ENCODE assay signal across 28 mouse cellular contexts in the genomic region with DNA sequence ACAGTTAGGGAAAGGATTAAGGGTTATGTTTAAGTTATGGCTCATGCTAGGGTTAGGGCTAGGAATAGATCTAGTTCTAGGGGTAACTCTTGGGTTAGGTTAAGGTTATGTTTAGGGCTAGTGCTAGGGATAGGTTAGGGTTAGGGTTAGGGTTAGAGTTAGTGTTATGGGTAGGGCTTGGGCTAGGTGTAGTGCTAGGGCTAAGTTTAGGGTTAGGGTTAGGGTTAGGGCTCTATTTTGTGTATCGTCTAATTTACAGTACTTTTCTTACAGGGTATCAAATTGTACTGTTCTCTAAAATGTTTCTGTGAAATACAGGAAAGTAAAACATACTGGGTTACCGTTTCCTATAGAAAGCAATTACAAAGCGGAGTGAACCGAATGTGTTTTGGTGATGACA.
"Had no signal": no experiment of that assay in that cellular context is flagged by ENCODE, and none has a peak within 500 bp of the region (broad histone marks: within the 10 kb centered on the region; RNA-seq: fewer than 3 reads in every experiment).

No protein-coding gene starts in this region.

- H3K4me2 ChIP-seq: embryonic facial prominence, embryonic 12.5 days; embryonic facial prominence, embryonic 13.5 days; embryonic facial prominence, embryonic 15.5 days; forebrain, embryonic 12.5 days; forebrain, embryonic 13.5 days; forebrain, embryonic 15.5 days had no signal

- H3K36me3 ChIP-seq: embryonic facial prominence, embryonic 10.5 days; embryonic facial prominence, embryonic 12.5 days; embryonic facial prominence, embryonic 13.5 days; embryonic facial prominence, embryonic 15.5 days; forebrain, embryonic 10.5 days; forebrain, embryonic 12.5 days; forebrain, embryonic 15.5 days had no signal

- H3K9ac ChIP-seq: embryonic facial prominence, embryonic 12.5 days; embryonic facial prominence, embryonic 13.5 days; embryonic facial prominence, embryonic 15.5 days; forebrain, embryonic 12.5 days; forebrain, embryonic 13.5 days; forebrain, embryonic 15.5 days; forebrain, postnatal 0 days had no signal

- DNase-seq: cerebellum, adult 18-20 months; cerebellum, adult 2 months; cerebellum, adult 8-10 months; cerebellum, adult 9-10 months; cerebellum, adult 9-11 months; cerebellum, postnatal 10 days; cerebellum, postnatal 14 days; cerebellum, postnatal 25 days; cerebellum, postnatal 36 days; embryo, embryonic 11 days; forebrain, postnatal 0 days; gastrocnemius, adult 2 months; gastrocnemius, postnatal 10 days; gastrocnemius, postnatal 14 days; gastrocnemius, postnatal 25 days; gastrocnemius, postnatal 36 days; heart, adult 11 months had no signal

- H3K27ac ChIP-seq: embryonic facial prominence, embryonic 10.5 days; embryonic facial prominence, embryonic 12.5 days; embryonic facial prominence, embryonic 13.5 days; embryonic facial prominence, embryonic 15.5 days; forebrain, embryonic 10.5 days; forebrain, embryonic 12.5 days; forebrain, embryonic 13.5 days; forebrain, embryonic 15.5 days; gastrocnemius, adult 2 months had no signal

- H3K4me3 ChIP-seq: embryonic facial prominence, embryonic 10.5 days; embryonic facial prominence, embryonic 12.5 days; embryonic facial prominence, embryonic 13.5 days; embryonic facial prominence, embryonic 15.5 days; erythroblast, embryonic 14.5 days; forebrain, embryonic 10.5 days; forebrain, embryonic 12.5 days; forebrain, embryonic 13.5 days; forebrain, embryonic 15.5 days; gastrocnemius, adult 2 months had no signal

- H3K9me3 ChIP-seq: embryonic facial prominence, embryonic 10.5 days; embryonic facial prominence, embryonic 12.5 days; embryonic facial prominence, embryonic 13.5 days; embryonic facial prominence, embryonic 15.5 days; forebrain, embryonic 10.5 days; forebrain, embryonic 12.5 days; forebrain, embryonic 13.5 days; forebrain, embryonic 15.5 days had no signal

- H3K27me3 ChIP-seq: embryonic facial prominence, embryonic 12.5 days; embryonic facial prominence, embryonic 13.5 days; embryonic facial prominence, embryonic 15.5 days; forebrain, embryonic 12.5 days; forebrain, embryonic 13.5 days; forebrain, embryonic 15.5 days had no signal

- H3K4me1 ChIP-seq: embryonic facial prominence, embryonic 10.5 days; embryonic facial prominence, embryonic 12.5 days; embryonic facial prominence, embryonic 13.5 days; embryonic facial prominence, embryonic 15.5 days; forebrain, embryonic 10.5 days; forebrain, embryonic 12.5 days; forebrain, embryonic 13.5 days; forebrain, embryonic 15.5 days had no signal

- ATAC-seq: forebrain, embryonic 13.5 days; forebrain, embryonic 14.5 days; forebrain, embryonic 15.5 days; forebrain, embryonic 16.5 days; forebrain, postnatal 0 days had no signal
